Mouse (Mus musculus): Measurements from ENCODE around the gene Tnfrsf23. TPM values are rescaled to one million over a fixed set of nuclear protein-coding genes. Genes with fewer than 3 reads are reported as not detected.

The Tnfrsf23 gene
- 0.43 and 0.59 TPM in 2 replicates for polyA plus RNA-seq (2014; fragmentation: Nextera tagmentation; extraction: Ambion mirVana)

DNA sequence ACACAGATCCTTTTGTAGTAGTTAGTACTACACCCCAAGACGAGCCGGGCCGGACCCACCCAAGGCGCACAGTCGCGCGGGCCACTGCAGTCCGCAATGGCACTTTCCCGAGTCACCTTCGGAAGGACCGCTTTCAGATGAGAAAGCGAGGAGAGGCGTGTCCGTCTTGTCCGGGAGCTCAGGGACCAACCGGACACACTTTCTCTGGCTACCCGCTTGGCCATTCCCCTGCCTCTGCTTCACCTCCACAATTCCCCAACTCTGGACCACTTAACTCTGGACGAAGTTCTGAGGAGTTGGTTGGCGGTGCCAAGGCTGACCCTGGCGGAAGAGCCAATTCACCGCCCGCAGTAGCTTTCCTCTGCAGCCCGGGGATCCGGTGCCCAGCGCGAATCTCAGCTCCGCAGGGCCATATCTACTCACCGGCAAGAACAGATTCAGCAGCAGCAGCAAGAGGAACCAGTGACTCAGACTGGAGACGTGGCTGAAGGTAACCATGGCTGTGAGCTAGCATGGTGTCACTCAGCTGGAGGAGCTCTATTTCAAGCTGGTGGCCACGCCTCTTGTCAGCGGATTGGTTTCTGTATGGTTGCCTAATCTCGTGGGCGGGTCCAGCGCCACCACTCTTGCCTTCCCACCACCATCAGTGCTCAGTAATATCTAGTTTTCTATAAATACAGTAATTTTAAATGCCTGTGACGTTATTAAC, at the start of gene Tnfrsf23:
Tnfrsf23 (minus strand) TSS at position 514 of the 709 bp plus-strand sequence.
- Histone ChIP-seq H3K9ac (replicated peaks; ENCODE audit: low read length) (no peak within 1 kb of the TSS), H3K27me3 (ENCODE audit: control insufficient read depth, insufficient read depth, low read length) (no peaks in the 10 kb centered on the region), H3K36me3 (replicated peaks; ENCODE audit: control insufficient read depth, insufficient read depth, low read depth, low read length) (no peaks in the 10 kb centered on the region), H3K4me3 (ENCODE audit: low read depth, low read length) (peak within 1 kb of the TSS; percentile 30), H3K9me3 (replicated peaks; ENCODE audit: control insufficient read depth, low read length) (no peaks in the 10 kb centered on the region), H3K27ac (replicated peaks; ENCODE audit: low read depth, low read length) (no peak within 1 kb of the TSS), H3K4me1 (ENCODE audit: control insufficient read depth, insufficient read depth, low read length) (peaks cover 2% of the 10 kb centered on the region; the same call in 1 of the 2 replicates), H3K4me2 (ENCODE audit: low read depth, low read length) (peak within 1 kb of the TSS; percentile 74)
- DNase-seq (ENCODE audit: low spot score) (peak; percentile 82), ATAC-seq (replicated peaks; ENCODE audit: insufficient number of reproducible peaks, low FRiP score, low TSS enrichment, low read depth) (peak; percentile 83)
- WGBS: 3% methylated on average over 35 of the region's 35 CpGs

- Histone ChIP-seq H3K4me2 (ENCODE audit: low read depth, low read length) (no peak overlapping the region), H3K4me1 (ENCODE audit: control insufficient read depth, insufficient read depth, low read length) (peaks cover 3% of the 10 kb centered on the region), H3K36me3 (replicated peaks; ENCODE audit: control insufficient read depth, insufficient read depth, low read depth, low read length) (no peaks in the 10 kb centered on the region), H3K27ac (replicated peaks; ENCODE audit: low read depth, low read length) (no peak overlapping the region), H3K9ac (replicated peaks; ENCODE audit: low read length) (no peak overlapping the region), H3K27me3 (ENCODE audit: control insufficient read depth, insufficient read depth, low read length) (no peaks in the 10 kb centered on the region), H3K4me3 (ENCODE audit: low read depth, low read length) (no peak overlapping the region), H3K9me3 (replicated peaks; ENCODE audit: control insufficient read depth, low read length) (no peaks in the 10 kb centered on the region)
- DNase-seq (ENCODE audit: low spot score) (no peak), ATAC-seq (replicated peaks; ENCODE audit: insufficient number of reproducible peaks, low FRiP score, low TSS enrichment, low read depth) (no peak)
- 99% methylated on average over 4 of the region's 4 CpGs for WGBS
Measured at GRCm38 (mm10) chr7:143733746-143734145, 48.1 kb upstream of the Tnfrsf23 start.

GRCm38 (mm10) chr7:143729886-143730285, 44.2 kb upstream of the Tnfrsf23 start:
- H3K27ac ChIP-seq (replicated peaks; ENCODE audit: low read depth, low read length): no peak overlapping the region
- no peaks in the 10 kb centered on the region for H3K4me1 ChIP-seq (ENCODE audit: control insufficient read depth, insufficient read depth, low read length)
- no peak overlapping the region for H3K4me2 ChIP-seq (ENCODE audit: low read depth, low read length)
- ATAC-seq (replicated peaks; ENCODE audit: insufficient number of reproducible peaks, low FRiP score, low TSS enrichment, low read depth) (no peak), DNase-seq (ENCODE audit: low spot score) (no peak)
- no peaks in the 10 kb centered on the region for H3K27me3 ChIP-seq (ENCODE audit: control insufficient read depth, insufficient read depth, low read length)
- 81% methylated on average over 10 of the region's 10 CpGs for WGBS
- H3K4me3 ChIP-seq (ENCODE audit: low read depth, low read length): no peak overlapping the region
- no peaks in the 10 kb centered on the region for H3K36me3 ChIP-seq (replicated peaks; ENCODE audit: control insufficient read depth, insufficient read depth, low read depth, low read length)
- no peaks in the 10 kb centered on the region for H3K9me3 ChIP-seq (replicated peaks; ENCODE audit: control insufficient read depth, low read length)
- no peak overlapping the region for H3K9ac ChIP-seq (replicated peaks; ENCODE audit: low read length)

DNA sequence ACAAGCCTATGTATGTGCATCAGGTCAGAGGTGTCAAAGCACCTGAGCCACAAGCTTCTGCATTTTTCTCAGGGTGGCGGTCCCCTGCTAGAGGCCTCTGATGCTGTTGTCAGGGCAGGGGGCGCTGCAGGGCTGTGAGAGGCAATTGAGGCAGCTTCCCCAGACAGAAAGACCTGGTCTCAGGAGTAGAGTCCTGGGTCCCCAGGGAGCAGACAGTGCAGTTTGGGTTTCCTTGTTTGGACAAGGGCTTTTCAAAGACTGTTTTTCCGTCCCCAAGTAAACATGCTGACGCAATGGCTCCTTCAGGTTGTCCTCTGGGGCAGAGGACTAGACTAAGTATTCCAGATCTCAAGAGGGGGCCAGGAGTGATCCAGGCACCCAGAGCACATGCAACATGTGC, 40.7 kb upstream of the Tnfrsf23 start:
- Histone ChIP-seq H3K9me3 (replicated peaks; ENCODE audit: control insufficient read depth, low read length) (no peaks in the 10 kb centered on the region), H3K4me2 (ENCODE audit: low read depth, low read length) (no peak overlapping the region), H3K36me3 (replicated peaks; ENCODE audit: control insufficient read depth, insufficient read depth, low read depth, low read length) (no peaks in the 10 kb centered on the region), H3K9ac (replicated peaks; ENCODE audit: low read length) (no peak overlapping the region), H3K27me3 (ENCODE audit: control insufficient read depth, insufficient read depth, low read length) (no peaks in the 10 kb centered on the region), H3K4me1 (ENCODE audit: control insufficient read depth, insufficient read depth, low read length) (no peaks in the 10 kb centered on the region), H3K4me3 (ENCODE audit: low read depth, low read length) (no peak overlapping the region), H3K27ac (replicated peaks; ENCODE audit: low read depth, low read length) (no peak overlapping the region)
- DNase-seq (ENCODE audit: low spot score): no peak
- ATAC-seq (replicated peaks; ENCODE audit: insufficient number of reproducible peaks, low FRiP score, low TSS enrichment, low read depth): no peak
- WGBS: 72% methylated on average over 4 of the region's 4 CpGs

GRCm38 (mm10) chr7:143723841-143724240, 38.2 kb upstream of the Tnfrsf23 start:
- Histone ChIP-seq H3K9ac (replicated peaks; ENCODE audit: low read length) (no peak overlapping the region), H3K27me3 (ENCODE audit: control insufficient read depth, insufficient read depth, low read length) (no peaks in the 10 kb centered on the region), H3K9me3 (replicated peaks; ENCODE audit: control insufficient read depth, low read length) (no peaks in the 10 kb centered on the region), H3K27ac (replicated peaks; ENCODE audit: low read depth, low read length) (no peak overlapping the region), H3K4me1 (ENCODE audit: control insufficient read depth, insufficient read depth, low read length) (no peaks in the 10 kb centered on the region), H3K36me3 (replicated peaks; ENCODE audit: control insufficient read depth, insufficient read depth, low read depth, low read length) (no peaks in the 10 kb centered on the region), H3K4me3 (ENCODE audit: low read depth, low read length) (no peak overlapping the region), H3K4me2 (ENCODE audit: low read depth, low read length) (no peak overlapping the region)
- no peak for DNase-seq (ENCODE audit: low spot score)
- ATAC-seq (replicated peaks; ENCODE audit: insufficient number of reproducible peaks, low FRiP score, low TSS enrichment, low read depth): no peak
- WGBS: 83% methylated on average over 4 of the region's 4 CpGs

- Histone ChIP-seq H3K27ac (replicated peaks; ENCODE audit: low read depth, low read length) (no peak overlapping the region), H3K4me2 (ENCODE audit: low read depth, low read length) (no peak overlapping the region), H3K36me3 (replicated peaks; ENCODE audit: control insufficient read depth, insufficient read depth, low read depth, low read length) (no peaks in the 10 kb centered on the region), H3K4me1 (ENCODE audit: control insufficient read depth, insufficient read depth, low read length) (no peaks in the 10 kb centered on the region), H3K9me3 (replicated peaks; ENCODE audit: control insufficient read depth, low read length) (no peaks in the 10 kb centered on the region), H3K4me3 (ENCODE audit: low read depth, low read length) (no peak overlapping the region), H3K9ac (replicated peaks; ENCODE audit: low read length) (no peak overlapping the region), H3K27me3 (ENCODE audit: control insufficient read depth, insufficient read depth, low read length) (no peaks in the 10 kb centered on the region)
- WGBS: 85% methylated on average over 5 of the region's 5 CpGs
- ATAC-seq (replicated peaks; ENCODE audit: insufficient number of reproducible peaks, low FRiP score, low TSS enrichment, low read depth): no peak
- no peak for DNase-seq (ENCODE audit: low spot score)
Measured at GRCm38 (mm10) chr7:143722646-143723045, 37.0 kb upstream of the Tnfrsf23 start.

- Histone ChIP-seq H3K36me3 (replicated peaks; ENCODE audit: control insufficient read depth, insufficient read depth, low read depth, low read length) (no peaks in the 10 kb centered on the region), H3K9ac (replicated peaks; ENCODE audit: low read length) (no peak overlapping the region), H3K4me2 (ENCODE audit: low read depth, low read length) (no peak overlapping the region), H3K27me3 (ENCODE audit: control insufficient read depth, insufficient read depth, low read length) (no peaks in the 10 kb centered on the region), H3K4me1 (ENCODE audit: control insufficient read depth, insufficient read depth, low read length) (no peaks in the 10 kb centered on the region), H3K27ac (replicated peaks; ENCODE audit: low read depth, low read length) (no peak overlapping the region), H3K9me3 (replicated peaks; ENCODE audit: control insufficient read depth, low read length) (no peaks in the 10 kb centered on the region), H3K4me3 (ENCODE audit: low read depth, low read length) (no peak overlapping the region)
- WGBS: 69% methylated on average over 1 of the region's 1 CpGs
- DNase-seq (ENCODE audit: low spot score) (no peak), ATAC-seq (replicated peaks; ENCODE audit: insufficient number of reproducible peaks, low FRiP score, low TSS enrichment, low read depth) (no peak)
Measured at GRCm38 (mm10) chr7:143717811-143718210, 32.1 kb upstream of the Tnfrsf23 start.

DNA sequence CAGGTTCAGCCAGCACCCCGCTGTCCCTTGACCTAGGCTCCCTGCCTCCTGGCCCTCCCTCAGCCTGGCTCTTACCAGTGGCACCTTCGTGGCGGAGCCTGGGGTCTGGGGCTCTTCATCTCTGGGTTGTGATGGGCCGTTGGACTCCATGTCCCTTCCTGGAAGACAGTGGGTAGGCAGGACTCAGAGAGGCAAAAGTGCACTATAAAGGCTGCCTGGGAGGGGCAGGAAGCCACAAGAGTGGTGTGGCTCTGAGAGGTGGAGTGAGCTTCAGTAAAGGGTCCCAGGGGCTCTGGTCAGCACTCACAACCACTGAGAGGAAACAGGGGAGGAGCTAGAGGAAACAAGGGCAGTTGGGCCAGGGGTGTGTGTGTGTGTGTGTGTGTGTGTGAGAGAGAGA, 27.7 kb upstream of the Tnfrsf23 start:
- H3K9ac ChIP-seq (replicated peaks; ENCODE audit: low read length): no peak overlapping the region
- no peak overlapping the region for H3K4me2 ChIP-seq (ENCODE audit: low read depth, low read length)
- no peaks in the 10 kb centered on the region for H3K27me3 ChIP-seq (ENCODE audit: control insufficient read depth, insufficient read depth, low read length)
- ATAC-seq (replicated peaks; ENCODE audit: insufficient number of reproducible peaks, low FRiP score, low TSS enrichment, low read depth) (no peak), DNase-seq (ENCODE audit: low spot score) (no peak)
- H3K4me3 ChIP-seq (ENCODE audit: low read depth, low read length): no peak overlapping the region
- no peaks in the 10 kb centered on the region for H3K36me3 ChIP-seq (replicated peaks; ENCODE audit: control insufficient read depth, insufficient read depth, low read depth, low read length)
- no peak overlapping the region for H3K27ac ChIP-seq (replicated peaks; ENCODE audit: low read depth, low read length)
- H3K9me3 ChIP-seq (replicated peaks; ENCODE audit: control insufficient read depth, low read length): no peaks in the 10 kb centered on the region
- 79% methylated on average over 4 of the region's 4 CpGs for WGBS
- H3K4me1 ChIP-seq (ENCODE audit: control insufficient read depth, insufficient read depth, low read length): no peaks in the 10 kb centered on the region
